16 mouse cellular contexts compared by ENCODE assay signal in the genomic region with DNA sequence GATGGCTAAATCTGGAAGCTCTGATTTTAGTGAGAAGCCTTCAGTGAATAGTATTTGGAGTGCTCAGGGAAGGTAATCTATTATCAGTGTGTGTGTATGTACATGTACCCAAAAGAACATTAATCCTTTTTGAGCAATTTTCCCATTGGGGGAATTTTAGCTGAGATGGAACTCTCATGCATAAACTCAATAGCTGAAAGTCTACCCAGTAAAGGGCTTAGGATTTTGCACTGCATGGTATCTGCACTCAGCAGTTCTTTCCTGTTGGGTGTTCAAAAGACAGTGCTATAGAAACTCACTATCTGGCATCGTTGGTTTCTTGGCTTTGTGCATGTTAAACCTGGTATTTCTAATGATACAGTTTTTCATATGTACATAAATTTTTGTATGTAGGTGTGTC.
"Had no signal": no experiment of that assay in that cellular context is flagged by ENCODE, and none has a peak within 500 bp of the region (broad histone marks: within the 10 kb centered on the region; RNA-seq: fewer than 3 reads in every experiment).

No protein-coding gene starts in this region.

- H3K4me3 ChIP-seq: lung, embryonic 15.5 days; megakaryocyte, embryonic 14.5 days; midbrain, embryonic 12.5 days; neural tube, embryonic 12.5 days; stomach, embryonic 15.5 days had no signal

- H3K27ac ChIP-seq: lung, embryonic 15.5 days; macrophage; midbrain, embryonic 12.5 days; neural tube, embryonic 12.5 days; stomach, embryonic 15.5 days; stomach, postnatal 0 days had no signal

- DNase-seq: liver, postnatal 0 days; lung, adult 2 months; lung, postnatal 14 days; lung, postnatal 36 days; midbrain, embryonic 14.5 days; right cerebral cortex, postnatal 14 days; thymus, adult 2 months; thymus, postnatal 25 days; thymus, postnatal 4 days had no signal

- H3K9me3 ChIP-seq: lung, embryonic 15.5 days; megakaryocyte, embryonic 14.5 days; midbrain, embryonic 12.5 days; neural tube, embryonic 12.5 days; stomach, embryonic 15.5 days had no signal

- H3K9ac ChIP-seq: liver, postnatal 0 days; lung, embryonic 15.5 days; midbrain, embryonic 12.5 days; neural tube, embryonic 12.5 days; stomach, embryonic 15.5 days had no signal

- H3K27me3 ChIP-seq: lung, embryonic 15.5 days; megakaryocyte, embryonic 14.5 days; midbrain, embryonic 12.5 days; neural tube, embryonic 12.5 days; stomach, embryonic 15.5 days had no signal

- H3K4me2 ChIP-seq: lung, embryonic 15.5 days; midbrain, embryonic 12.5 days; neural tube, embryonic 12.5 days; stomach, embryonic 15.5 days had no signal

- H3K4me1 ChIP-seq: lung, embryonic 15.5 days; midbrain, embryonic 12.5 days; neural tube, embryonic 12.5 days; stomach, embryonic 15.5 days had no signal
